Mouse (Mus musculus) forebrain, embryonic 14.5 days (tissue): ENCODE data around the gene Hmgb2. TPM values are rescaled to one million over a fixed set of nuclear protein-coding genes. Genes with fewer than 3 reads are reported as not detected.
A peak's percentile ranks its signal among the peaks of the same experiment; 100 is the strongest.

Source experiments
- ATAC-seq: fragments of 200-750 bp; cut with Nextera tagmentation; 2 replicates; pipeline ENCODE4 v1.8.0; 2017; ENCODE audit warnings: mild to moderate bottlenecking, moderate library complexity
- DNase-seq: peaks from one replicate; pipeline ENCODE4 v3.0.0-alpha.2; 2015; ENCODE audit warnings: low spot score
- H3K27ac ChIP-seq: fragments of 300-500 bp; sonication (generic); 2 replicates; pipeline ENCODE4 v1.5.1; 2014; ENCODE audit warnings: low read depth, mild to moderate bottlenecking, control low read depth, low read length, moderate library complexity
- H3K27me3 ChIP-seq: fragments of 300-500 bp; sonication (generic); replicated peaks from 2 replicates; pipeline ENCODE4 v1.6.1; 2014; ENCODE audit warnings: low read length, control low read depth, mixed read lengths; ENCODE audit not compliant: control insufficient read depth, insufficient read depth
- H3K36me3 ChIP-seq: fragments of 300-500 bp; sonication (generic); 2 replicates; pipeline ENCODE4 v1.6.1; 2014; ENCODE audit warnings: low read length, control low read depth; ENCODE audit not compliant: control insufficient read depth, insufficient read depth
- H3K4me1 ChIP-seq: fragments of 300-500 bp; sonication (generic); 2 replicates; pipeline ENCODE4 v1.6.1; 2014; ENCODE audit warnings: antibody characterized with exemption, low read length, control low read depth; ENCODE audit not compliant: control insufficient read depth, insufficient read depth
- H3K4me2 ChIP-seq: fragments of 300-500 bp; sonication (generic); 2 replicates; pipeline ENCODE4 v1.6.1; 2014; ENCODE audit warnings: mild to moderate bottlenecking, control low read depth, low read length
- H3K4me3 ChIP-seq: fragments of 300-500 bp; sonication (generic); 2 replicates; pipeline ENCODE4 v1.5.1; 2014; ENCODE audit warnings: low read depth, low read length, control low read depth
- H3K9ac ChIP-seq: fragments of 300-500 bp; sonication (generic); 2 replicates; pipeline ENCODE4 v1.6.1; 2014; ENCODE audit warnings: mild to moderate bottlenecking, low read length, control low read depth, moderate library complexity
- H3K9me3 ChIP-seq: fragments of 300-500 bp; sonication (generic); replicated peaks from 2 replicates; pipeline ENCODE4 v1.6.1; 2016; ENCODE audit warnings: low read length, control low read depth, mixed read lengths; ENCODE audit not compliant: control insufficient read depth
- WGBS: fragments of 180-500 bp; shearing (Covaris S2); extraction: QIAGEN DNeasy Blood & Tissue Kit; methylation state at CpG from one replicate; pipeline ENCODE4 v1.1.7; 2014; 5-methylcytosine and 5-hydroxymethylcytosine counted together
- polyA plus RNA-seq: library from polyadenylated mRNA; unstranded; fragments of >200 nt; fragmentation: Nextera tagmentation; extraction: Ambion mirVana; gene quantifications from 2 replicates; pipeline ENCODE4 v1.2.1, GENCODE M21; 2014

Gene Hmgb2
- polyA plus RNA-seq, 1 experiment from 2014 or later: 201 TPM

DNA sequence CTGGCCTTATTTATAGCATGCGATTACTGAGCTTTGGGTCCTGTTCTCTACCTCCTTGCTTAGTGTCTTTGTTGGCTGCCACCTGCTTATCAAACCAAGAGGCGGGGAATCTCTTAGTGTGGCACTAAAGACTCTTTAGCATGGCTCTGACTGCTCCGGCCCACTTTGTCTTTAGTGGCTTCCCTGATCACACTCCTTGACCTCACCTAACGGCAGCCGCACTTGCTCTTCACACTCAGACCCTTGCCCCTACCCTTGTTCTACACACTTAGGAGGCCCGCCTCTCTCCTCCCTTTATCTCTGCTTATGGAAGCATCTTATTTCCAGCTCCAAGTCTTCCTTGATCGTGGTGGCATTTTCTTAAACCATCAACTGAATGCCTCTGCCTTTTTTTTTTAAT lies 26.9 kb downstream of the Hmgb2 start:
- Histone ChIP-seq H3K4me2 (no peak overlapping the region), H3K9ac (no peak overlapping the region), H3K27ac (no peak overlapping the region), H3K36me3 (peaks cover 11% of the 10 kb centered on the region; the same call in 1 of the 2 replicates), H3K4me1 (no peaks in the 10 kb centered on the region), H3K27me3 (no peaks in the 10 kb centered on the region), H3K4me3 (no peak overlapping the region), H3K9me3 (no peaks in the 10 kb centered on the region)
- 85% methylated on average over 7 of the region's 7 CpGs for WGBS
- DNase-seq (no peak), ATAC-seq (no peak)

DNA sequence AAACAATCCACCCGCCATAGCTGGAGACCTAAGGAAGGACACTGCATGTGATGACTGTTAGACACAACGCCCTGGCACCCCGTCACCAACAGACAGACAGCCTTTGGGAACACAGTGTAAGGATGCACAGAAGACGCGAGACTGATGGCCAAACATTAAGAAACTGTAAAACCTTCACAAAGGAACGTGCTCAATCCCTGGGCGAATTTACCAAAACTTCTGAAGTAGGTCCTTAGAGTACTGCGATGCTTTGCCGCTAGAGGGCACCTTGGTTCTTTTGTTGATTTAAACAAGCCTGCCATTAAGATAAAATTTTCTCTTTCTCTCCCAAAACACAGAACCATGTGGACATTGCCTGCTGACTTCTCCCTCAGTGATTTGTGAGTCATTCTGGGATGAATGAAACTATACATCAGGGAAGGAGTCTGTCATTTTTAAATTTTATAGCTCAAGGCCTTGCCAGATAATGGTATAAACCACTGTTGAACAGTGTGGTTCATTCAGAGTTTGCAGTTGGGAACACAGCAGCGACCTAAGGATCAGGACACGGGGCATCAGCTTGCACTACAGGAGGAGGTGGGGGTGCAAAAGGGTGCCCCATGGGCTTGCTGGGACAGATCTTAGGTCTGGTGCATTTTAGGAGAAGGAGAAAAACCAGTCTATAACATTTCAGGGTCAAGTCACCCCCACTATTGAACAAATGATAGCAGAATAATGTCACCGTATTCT lies 28.6 kb downstream of the Hmgb2 start:
- WGBS: 45% methylated on average over 12 of the region's 12 CpGs
- Histone ChIP-seq H3K9ac (no peak overlapping the region), H3K4me1 (no peaks in the 10 kb centered on the region), H3K27ac (no peak overlapping the region), H3K4me3 (no peak overlapping the region), H3K4me2 (no peak overlapping the region), H3K27me3 (no peaks in the 10 kb centered on the region), H3K9me3 (no peaks in the 10 kb centered on the region), H3K36me3 (peaks cover 7% of the 10 kb centered on the region; the same call in 1 of the 2 replicates)
- ATAC-seq (peak; percentile 62; the same call in 1 of the 2 replicates), DNase-seq (peak; percentile 91)

DNA sequence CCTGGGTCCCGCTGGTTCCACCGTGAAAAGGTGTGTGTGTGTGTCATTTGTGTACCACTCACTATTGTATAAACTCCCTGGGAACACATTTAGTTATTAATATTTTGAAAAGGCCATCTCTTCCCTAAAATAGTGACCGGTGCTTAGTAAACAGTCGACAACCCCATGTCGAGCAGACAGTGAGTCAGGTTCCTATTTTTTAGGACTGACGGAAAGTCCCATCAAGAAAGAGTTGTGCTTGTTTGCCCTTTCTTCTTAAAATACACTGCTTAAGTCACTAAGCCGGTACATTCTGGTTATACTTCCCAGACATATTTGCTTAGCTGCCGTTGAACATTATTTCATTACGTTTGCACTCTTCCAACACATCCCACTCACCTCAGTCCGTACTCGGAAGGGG lies 29.2 kb downstream of the Hmgb2 start:
- no peak for ATAC-seq
- no peaks in the 10 kb centered on the region for H3K27me3 ChIP-seq

GRCm38 (mm10) chr8:57541405-57541804 lies 29.7 kb downstream of the Hmgb2 start:
- Histone ChIP-seq H3K4me1 (no peaks in the 10 kb centered on the region), H3K27me3 (no peaks in the 10 kb centered on the region), H3K4me3 (no peak overlapping the region), H3K9me3 (no peaks in the 10 kb centered on the region), H3K4me2 (no peak overlapping the region), H3K27ac (no peak overlapping the region), H3K36me3 (no peaks in the 10 kb centered on the region), H3K9ac (no peak overlapping the region)
- WGBS: 89% methylated on average over 9 of the region's 9 CpGs
- no peak for ATAC-seq
- DNase-seq: no peak

More for the DNA sequence above, 29.2 kb downstream of the Hmgb2 start:
- no peak for DNase-seq
- H3K4me2 ChIP-seq: no peak overlapping the region
- H3K4me3 ChIP-seq: no peak overlapping the region
- no peak overlapping the region for H3K27ac ChIP-seq
- no peaks in the 10 kb centered on the region for H3K9me3 ChIP-seq
- no peak overlapping the region for H3K9ac ChIP-seq
- no peaks in the 10 kb centered on the region for H3K4me1 ChIP-seq
- H3K36me3 ChIP-seq: peaks cover 4% of the 10 kb centered on the region; the same call in 1 of the 2 replicates
- WGBS: 94% methylated on average over 11 of the region's 11 CpGs

GRCm38 (mm10) chr8:57546401-57546800 lies 34.7 kb downstream of the Hmgb2 start:
- DNase-seq (peak; percentile 26), ATAC-seq (no peak)
- H3K4me3 ChIP-seq: no peak overlapping the region
- no peak overlapping the region for H3K4me2 ChIP-seq
- H3K27me3 ChIP-seq: no peaks in the 10 kb centered on the region
- H3K4me1 ChIP-seq: no peaks in the 10 kb centered on the region
- H3K27ac ChIP-seq: no peak overlapping the region
- H3K36me3 ChIP-seq: no peaks in the 10 kb centered on the region
- H3K9me3 ChIP-seq: no peaks in the 10 kb centered on the region
- H3K9ac ChIP-seq: no peak overlapping the region
- WGBS: 83% methylated on average over 3 of the region's 3 CpGs

DNA sequence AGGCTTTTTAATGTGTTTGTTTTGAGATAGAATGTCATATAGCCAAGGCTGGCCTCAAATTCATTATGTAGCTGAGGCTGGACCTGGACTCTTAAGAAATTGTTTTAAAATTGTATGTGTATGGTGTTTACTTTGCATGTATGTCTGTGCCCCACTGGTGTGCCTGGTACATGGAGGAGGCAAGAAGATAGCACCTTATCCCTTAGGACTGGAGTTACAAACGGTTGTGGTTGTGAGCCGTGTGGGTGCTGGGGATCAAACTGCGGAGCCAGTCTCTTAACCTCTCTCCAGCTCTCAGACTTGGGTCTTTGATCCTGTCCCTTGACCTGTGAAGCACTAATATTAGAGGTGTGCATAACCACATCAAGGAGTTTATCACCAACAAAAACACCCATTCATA lies 35.1 kb downstream of the Hmgb2 start:
- H3K9me3 ChIP-seq: no peaks in the 10 kb centered on the region
- H3K36me3 ChIP-seq: no peaks in the 10 kb centered on the region
- no peaks in the 10 kb centered on the region for H3K27me3 ChIP-seq
- no peak overlapping the region for H3K4me2 ChIP-seq
- no peaks in the 10 kb centered on the region for H3K4me1 ChIP-seq
- H3K4me3 ChIP-seq: no peak overlapping the region
- WGBS: 92% methylated on average over 3 of the region's 3 CpGs
- no peak overlapping the region for H3K9ac ChIP-seq
- ATAC-seq (no peak), DNase-seq (no peak)
- H3K27ac ChIP-seq: no peak overlapping the region

DNA sequence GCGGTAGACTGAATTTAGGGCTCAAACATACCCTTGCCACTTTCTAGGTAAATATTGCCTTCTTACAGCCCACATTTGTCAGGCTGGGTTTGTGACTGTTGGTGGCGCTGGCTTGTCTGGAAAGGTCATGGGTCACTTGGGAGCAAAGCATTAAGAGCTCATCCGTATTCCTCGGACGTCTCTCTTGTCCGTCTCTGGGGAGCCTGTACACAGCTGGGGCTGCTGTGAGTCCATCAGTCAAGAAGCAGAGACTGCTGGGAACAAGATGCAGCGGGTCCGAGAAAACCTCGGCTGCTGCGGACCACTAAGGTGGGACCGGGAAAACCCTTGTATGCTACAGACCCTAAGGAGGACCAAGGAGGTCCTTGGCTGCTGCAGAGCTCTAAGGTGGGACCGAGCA lies 35.9 kb downstream of the Hmgb2 start:
- H3K4me2 ChIP-seq: no peak overlapping the region
- no peaks in the 10 kb centered on the region for H3K4me1 ChIP-seq
- H3K36me3 ChIP-seq: no peaks in the 10 kb centered on the region
- no peak for ATAC-seq
- H3K4me3 ChIP-seq: no peak overlapping the region
- no peak for DNase-seq
- H3K27ac ChIP-seq: no peak overlapping the region
- H3K9ac ChIP-seq: no peak overlapping the region
- 88% methylated on average over 12 of the region's 12 CpGs for WGBS
- no peaks in the 10 kb centered on the region for H3K9me3 ChIP-seq
- H3K27me3 ChIP-seq: no peaks in the 10 kb centered on the region

DNA sequence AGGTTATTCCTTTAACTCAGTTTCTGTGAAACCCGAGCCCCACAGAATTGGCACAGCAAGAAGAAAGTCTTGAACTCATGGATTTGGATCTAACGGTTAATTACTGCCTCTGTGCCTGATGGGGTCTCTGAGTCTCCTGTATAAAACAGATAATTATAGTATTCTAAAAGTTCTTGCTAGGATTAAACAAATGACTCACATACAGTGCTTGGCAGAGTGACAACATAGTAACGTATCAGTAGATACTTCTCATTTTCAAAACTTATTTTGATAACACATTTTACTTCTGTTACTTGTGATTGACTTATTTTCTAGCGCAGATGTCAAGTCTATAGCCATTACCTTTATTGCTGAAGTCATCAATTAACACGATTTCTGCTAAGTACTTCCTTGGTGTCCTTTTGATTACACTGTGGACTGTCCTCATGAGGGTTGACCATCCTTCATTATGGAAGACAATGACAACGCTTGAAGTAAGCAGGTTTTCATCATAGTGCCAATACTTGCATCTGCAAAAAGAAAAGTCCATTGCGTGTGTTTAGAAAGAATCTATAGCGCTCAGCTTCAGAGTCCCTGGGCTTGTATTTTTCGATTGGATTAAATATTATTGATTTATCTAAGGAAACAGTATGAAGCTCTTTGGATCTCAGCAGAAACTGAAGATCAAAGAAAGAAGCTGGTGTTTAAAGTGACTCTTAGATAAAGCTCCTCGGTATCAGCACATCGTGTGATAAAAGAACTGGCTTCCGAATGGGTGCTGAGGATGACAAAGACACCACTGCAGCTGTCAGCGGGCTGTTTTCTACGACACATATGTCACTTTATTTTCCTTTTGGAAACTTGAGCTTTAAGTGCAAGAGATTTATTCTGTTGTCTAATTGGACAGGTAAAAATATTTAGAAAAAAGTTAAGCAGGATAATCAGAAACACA lies 40.7 kb downstream of the Hmgb2 start:
- no peaks in the 10 kb centered on the region for H3K4me1 ChIP-seq
- WGBS: 85% methylated on average over 14 of the region's 14 CpGs
- no peak for DNase-seq
- no peak overlapping the region for H3K4me2 ChIP-seq
- H3K9me3 ChIP-seq: no peaks in the 10 kb centered on the region
- H3K27me3 ChIP-seq: no peaks in the 10 kb centered on the region
- no peak overlapping the region for H3K27ac ChIP-seq
- no peak for ATAC-seq
- no peaks in the 10 kb centered on the region for H3K36me3 ChIP-seq
- no peak overlapping the region for H3K9ac ChIP-seq
- no peak overlapping the region for H3K4me3 ChIP-seq

DNA sequence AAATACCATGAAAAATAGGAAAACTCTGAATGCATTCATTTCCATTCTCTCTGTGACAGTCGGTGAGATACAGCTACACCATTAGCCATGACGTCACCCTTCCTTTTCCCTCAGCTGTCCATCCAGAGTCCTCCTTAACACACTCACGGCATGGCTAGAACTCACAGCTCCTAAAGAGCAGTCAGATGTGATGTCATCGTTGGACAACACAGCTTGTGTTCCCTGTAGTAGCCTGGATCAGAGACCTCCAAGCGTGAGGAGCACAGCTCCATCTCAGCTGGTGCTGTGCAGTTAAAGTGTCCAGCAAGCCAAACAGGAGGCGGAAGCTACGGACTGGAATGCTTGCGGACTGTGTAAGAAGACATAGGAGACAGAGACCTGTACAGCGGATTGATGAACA lies 49.2 kb downstream of the Hmgb2 start:
- Histone ChIP-seq H3K27ac (no peak overlapping the region), H3K4me3 (no peak overlapping the region), H3K27me3 (no peaks in the 10 kb centered on the region), H3K9me3 (no peaks in the 10 kb centered on the region), H3K4me2 (no peak overlapping the region), H3K4me1 (0 out of 2 replicates have a peak, but pooled peaks cover 3% of the 10 kb centered on the region), H3K9ac (no peak overlapping the region), H3K36me3 (no peaks in the 10 kb centered on the region)
- 85% methylated on average over 9 of the region's 9 CpGs for WGBS
- ATAC-seq (no peak), DNase-seq (no peak)
